Mouse (Mus musculus) layer of hippocampus, postnatal 14 days (tissue): ENCODE measurements around the gene Tacc2. TPM values are rescaled to one million over a fixed set of nuclear protein-coding genes. Genes with fewer than 3 reads are reported as not detected.
A peak's percentile ranks its signal among the peaks of the same experiment; 100 is the strongest.
"Not testable (repeated sequence)": the region's sequence is repeated elsewhere in the genome, so short reads cannot be mapped to it uniquely, and the experiment has no call there.

Source experiments
- DNase-seq, 2 experiments: peaks; one replicate each; pipeline ENCODE4 v3.0.0; 2021 to 2022; ENCODE audit warnings: low spot score in 2 of 2, mixed read lengths in 1 of 2
- total RNA-seq, 2 experiments: library from RNA; stranded (reverse); gene quantifications; 2 replicates each; pipeline ENCODE4 v1.2.3; 2021

The Tacc2 gene
- total RNA-seq, 2 experiments from 2014 or later = 86.2 to 86.5 TPM

DNA sequence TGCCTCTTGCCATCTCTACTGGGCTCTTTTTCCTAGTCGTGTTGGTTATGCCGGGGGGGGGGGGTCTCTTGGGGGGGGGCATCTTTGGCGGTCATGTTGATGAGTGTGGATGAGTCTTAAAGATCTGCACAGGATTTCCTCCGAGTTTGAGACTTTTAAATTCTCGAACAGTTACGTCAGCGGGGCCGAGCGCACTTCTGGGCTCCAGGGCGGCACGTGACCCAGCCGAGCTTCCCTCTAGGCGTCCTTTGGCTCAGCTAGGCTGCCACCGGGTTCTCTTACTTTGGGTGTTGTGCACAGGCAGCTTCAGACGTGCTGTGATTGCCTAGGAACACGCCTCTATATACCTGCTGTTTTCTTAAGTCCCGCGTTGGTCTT, 69.5 kb downstream of the Tacc2 start:
- no peak for DNase-seq

DNA sequence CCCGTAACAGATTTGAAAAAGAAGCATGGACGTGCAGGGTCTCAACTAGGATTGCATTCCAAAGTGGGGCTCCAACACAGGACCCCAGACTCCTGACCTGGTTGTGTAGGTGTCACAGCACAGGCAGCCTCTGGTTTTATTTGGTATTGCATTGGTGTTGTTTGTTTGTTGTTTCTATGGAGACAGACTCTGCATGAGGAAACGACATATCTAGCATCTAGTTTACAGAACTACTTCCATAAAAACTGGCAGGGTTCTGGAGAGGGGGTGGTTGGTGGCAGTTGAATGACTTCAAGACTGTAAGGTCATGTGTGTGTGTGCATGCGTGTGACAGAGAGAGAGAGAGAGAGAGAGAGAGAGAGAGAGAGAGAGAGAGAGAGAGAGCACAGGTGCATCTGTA, 70.8 kb downstream of the Tacc2 start:
- DNase-seq = no peak

GRCm38 (mm10) chr7:130649257-130649656, 72.0 kb downstream of the Tacc2 start:
- no peak for DNase-seq

- no peak for DNase-seq
Measured at GRCm38 (mm10) chr7:130650621-130651020, 73.4 kb downstream of the Tacc2 start.

- DNase-seq = no peak
Measured at GRCm38 (mm10) chr7:130653036-130653555, 75.9 kb downstream of the Tacc2 start.

DNA sequence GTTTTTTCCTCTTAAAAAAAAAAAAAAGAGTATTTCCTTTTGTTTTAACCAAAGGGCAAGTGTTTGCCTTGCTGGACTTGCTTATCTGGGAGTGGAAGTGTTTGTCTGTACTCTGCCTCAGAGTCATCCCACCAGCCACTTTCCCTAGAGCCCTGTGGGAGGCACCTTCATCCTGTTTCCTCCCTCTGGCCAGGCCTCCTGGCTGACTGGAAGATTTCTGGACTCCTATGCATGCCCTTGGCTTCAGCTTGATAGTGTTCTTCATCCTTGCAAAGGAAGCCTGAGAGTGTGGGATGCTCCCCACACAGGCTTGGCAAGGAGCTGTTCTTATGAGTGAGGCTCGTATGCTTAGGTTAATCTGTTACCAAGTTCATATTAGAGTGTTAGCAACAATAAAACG, 77.3 kb downstream of the Tacc2 start:
- no peak for DNase-seq

DNA sequence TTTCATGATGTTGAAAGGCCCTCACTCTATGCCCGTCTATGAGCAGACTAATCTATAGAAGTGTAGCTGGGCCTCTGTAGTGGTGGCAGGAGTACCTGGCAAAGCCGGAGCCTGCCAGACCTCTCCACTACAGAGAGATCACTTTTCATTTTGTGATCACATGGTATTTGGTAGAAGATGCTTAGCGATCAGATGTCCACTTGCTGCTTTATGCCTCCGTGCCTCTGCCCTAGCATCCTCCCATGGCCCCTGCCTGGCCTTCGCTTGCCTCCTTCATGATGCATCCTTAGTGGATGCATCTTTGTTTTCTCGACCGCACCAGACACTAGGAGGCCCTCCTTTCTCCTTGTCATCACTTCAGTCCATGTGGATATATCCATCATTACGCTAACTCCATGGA, 79.7 kb downstream of the Tacc2 start:
- no peak for DNase-seq

DNA sequence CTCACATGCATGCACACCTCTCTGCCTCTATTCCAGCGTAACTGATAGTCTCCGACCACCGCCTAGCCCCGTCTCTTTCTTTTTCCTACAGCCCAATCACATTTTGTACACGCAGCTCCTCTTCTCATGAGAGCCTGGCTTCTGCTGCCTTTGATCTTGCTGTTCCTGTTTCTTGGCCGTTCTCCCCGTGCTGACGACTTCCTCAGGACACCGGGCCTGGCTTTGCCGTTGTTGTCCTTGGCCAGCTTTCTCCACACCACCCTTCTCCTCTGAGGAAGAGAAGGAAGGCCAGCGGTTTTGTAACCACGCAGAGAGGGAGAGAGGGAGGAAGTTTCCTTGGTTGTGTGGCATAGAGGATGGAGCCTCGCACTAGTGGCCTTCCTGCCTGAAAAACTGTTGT, 80.5 kb downstream of the Tacc2 start:
- no peak for DNase-seq

DNA sequence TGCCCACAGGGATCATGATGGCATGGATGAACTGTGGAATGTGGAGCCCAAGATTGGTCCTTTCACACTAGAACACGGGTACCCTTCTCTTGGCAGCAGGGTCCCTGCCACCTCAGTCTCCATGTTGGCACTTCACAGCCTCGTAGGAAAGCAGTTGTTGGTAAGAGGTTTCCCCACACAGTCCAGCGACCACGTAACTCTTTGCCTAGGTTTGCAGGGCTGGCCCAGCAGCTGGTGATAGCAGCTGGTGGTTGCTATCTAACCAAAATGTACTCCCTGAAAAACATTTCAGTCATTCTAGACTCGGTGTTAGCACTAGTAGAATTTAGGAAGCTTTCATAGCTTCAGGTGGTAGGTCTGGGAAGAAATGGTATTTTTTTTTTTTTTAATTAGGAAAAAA, 81.9 kb downstream of the Tacc2 start:
- DNase-seq = no peak

DNA sequence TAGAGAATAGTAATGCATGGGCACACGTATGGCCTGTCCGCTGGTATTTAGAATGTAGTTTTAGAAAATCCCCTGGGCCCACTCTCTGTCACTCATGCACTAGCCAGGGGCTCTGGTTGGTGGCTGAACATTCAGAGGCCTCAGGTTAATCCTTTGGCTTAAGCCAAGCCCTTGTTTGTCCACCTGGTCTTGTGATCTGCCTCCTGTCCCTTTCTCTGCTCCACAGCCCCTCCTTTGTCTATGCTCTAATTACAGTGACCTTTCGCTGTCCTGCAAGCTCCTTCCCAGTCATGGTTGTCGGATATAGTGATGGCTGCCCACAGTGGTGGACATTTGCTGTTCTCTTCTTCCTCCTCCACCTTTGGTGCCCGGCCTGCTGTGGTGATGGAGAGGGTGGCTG, 85.0 kb downstream of the Tacc2 start:
- no peak for DNase-seq

- DNase-seq = no peak
Measured at GRCm38 (mm10) chr7:130662869-130663268, 85.6 kb downstream of the Tacc2 start.

DNA sequence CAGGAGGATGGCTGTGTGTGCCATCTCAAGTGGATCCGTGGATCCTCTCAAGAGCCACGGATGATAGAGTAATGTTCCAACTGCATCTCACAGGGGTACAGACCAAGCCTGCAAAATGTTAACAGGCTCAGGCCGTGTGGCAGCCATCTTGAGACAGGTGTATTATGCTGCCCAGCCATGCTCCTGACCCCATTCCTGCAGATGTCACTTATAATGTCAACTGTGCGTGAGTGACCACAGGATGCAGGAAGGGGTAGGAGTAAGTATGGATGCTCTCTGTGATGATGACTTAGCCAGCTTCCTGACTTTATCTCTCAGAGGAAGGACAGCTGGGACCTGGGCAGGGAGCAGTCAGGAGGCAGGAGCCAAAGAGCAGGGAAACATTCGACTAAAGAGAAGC, 86.8 kb downstream of the Tacc2 start:
- DNase-seq = no peak

DNA sequence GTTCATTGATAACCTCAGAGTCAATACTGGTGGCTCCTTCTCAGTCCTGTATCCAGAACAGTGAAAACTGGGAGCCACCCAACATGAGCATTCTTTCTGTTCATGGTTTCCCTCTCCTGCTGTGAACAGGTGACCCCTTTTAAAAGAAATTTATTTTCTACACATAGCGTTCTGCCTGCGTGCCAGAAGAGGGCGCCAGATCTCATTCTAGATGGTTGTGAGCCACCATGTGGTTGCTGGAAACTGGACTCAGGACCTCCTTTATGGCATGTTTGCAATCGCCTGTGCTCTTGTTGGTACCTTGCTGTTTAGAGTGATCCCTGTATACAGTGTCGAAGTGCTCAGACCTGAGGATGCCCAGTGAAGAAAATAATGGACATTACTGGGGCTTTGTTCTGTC, 87.4 kb downstream of the Tacc2 start:
- no peak for DNase-seq

DNA sequence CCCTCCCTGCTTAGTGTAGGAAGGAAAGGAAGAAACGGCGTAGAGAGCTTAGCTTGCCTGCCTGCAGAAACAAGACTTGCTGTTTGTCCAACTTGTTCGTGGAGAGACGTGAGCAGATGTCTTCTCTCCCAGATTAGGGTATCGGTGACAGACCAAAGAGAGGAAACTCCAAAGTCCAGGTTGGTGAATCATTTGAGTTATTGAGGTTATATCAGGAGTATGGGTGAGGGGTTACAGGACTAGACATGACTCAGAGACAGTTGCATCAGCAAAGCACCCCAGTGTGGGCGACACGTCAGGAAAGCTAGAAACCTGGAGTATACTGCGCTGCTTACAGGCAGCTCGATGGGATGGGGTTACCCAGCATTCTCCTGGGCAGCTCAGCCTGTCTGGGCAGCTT, 88.1 kb downstream of the Tacc2 start:
- DNase-seq = no peak

GRCm38 (mm10) chr7:130668013-130668412, 90.8 kb downstream of the Tacc2 start:
- DNase-seq = not testable (repeated sequence)

DNA sequence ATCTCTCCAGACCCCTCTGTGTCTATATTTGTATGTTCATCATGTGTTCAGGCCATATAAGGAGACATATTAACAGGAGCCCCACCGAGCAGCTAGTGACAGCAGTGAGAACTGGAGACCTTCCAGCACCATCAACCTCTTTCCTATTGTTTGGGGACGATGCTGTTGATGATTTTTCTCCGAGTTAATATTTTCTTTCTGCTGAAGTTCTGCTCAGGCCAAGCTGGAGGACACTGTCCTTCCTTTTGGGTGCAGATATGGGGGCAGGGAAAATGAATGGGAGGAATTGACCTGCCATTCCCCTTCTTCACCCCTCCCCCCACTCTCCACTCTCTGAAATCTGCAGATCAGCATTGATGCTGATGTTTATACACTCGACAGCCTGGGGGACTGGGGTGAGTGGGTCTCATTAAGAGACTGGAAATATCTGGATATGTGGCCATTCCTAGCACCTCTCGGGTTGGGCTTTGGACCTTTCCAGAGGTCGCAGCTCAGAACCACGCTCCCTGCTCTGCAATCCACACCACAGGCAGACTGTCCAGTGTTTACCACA, 91.6 kb downstream of the Tacc2 start:
- peak; percentile 31 to 50 for DNase-seq

DNA sequence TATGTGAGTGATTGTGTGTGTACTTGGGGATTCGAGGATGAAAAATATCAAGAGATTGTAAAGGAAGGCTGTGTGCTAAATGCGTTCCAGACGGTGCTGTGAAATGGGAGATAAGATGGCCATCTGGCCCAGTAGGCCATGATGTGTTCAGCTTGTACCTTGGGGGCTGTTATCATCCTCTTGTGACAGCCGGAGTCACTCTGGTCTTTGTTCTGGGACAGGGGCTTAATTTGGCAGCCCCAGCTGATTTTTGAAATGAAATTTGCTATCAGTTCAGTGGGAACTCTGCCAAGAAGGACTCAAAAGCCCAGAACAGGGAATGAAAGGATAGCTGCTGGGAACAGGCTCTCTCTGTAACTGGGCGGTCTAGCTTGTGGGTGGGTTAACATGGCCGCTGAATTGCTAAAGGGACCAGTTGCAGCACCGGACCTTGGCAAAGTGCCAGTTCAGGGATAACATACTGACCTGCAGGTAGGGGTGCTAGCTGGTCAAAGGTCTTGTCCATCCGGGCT, 92.2 kb downstream of the Tacc2 start:
- peak; percentile 39 to 47 for DNase-seq

GRCm38 (mm10) chr7:130670358-130670757, 93.1 kb downstream of the Tacc2 start:
- DNase-seq = no peak

DNA sequence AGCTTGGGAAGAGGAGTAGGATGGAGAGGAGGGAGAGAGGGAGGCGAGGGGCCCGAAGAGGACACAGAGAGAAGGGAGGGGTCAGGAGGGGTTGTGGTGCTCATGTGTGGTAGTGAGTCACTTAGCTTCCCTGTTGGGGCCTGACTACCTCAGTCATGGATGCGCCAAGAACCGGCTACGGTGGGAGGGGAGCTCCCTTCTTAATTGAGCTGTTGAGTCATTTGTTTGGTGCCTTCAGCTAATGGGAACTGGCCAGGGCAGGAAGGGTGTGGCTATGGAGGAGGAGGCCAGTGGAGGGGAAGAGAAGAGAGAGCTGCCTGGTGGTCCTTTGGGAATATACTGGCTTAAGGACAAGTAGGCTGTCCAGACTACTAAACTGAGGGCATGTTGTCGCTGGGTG, 94.1 kb downstream of the Tacc2 start:
- no peak for DNase-seq

DNA sequence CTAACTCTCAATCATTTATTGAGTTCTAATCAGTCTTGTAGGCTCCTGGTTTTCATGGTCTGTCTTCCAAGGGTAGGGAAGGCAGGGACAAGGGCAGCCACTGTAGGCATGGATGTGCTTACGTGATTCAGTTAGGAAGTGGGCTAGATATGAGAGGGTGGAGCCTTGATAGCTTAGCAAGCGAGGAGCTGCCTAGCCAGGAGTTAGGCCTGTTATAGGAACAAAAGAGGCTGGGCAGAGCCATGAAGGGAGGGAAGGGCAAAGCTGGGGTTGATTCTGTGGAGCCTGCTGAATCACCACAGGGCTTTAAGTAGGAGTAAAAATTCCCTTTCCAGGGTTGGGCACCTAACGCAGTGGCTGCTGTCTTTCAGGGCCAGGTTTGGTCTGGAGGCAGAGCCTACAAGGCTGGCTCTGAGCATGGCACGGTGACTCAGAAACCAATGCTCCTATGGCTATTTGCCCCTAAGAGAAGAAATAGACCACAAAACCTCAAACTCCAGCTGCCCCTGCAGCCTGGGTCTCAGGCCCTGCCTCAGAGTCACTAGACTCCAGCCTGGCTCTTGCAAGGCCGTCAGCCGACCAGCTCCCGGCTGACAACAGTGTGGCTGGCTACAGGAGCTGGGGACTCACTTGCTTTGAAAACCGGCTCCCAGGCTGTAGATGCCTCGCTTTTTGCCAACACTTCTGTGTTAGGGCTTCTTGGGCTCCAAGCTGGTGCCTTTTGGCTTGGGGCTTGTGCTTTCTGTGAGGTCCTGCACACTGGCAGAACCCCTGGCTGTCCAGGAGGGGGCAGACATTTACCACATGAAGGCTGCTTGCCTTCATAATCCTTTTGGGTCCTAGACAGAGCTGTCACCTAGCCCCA, 96.2 kb downstream of the Tacc2 start:
- DNase-seq = peak; percentile 53 to 67

- DNase-seq = no peak
Measured at GRCm38 (mm10) chr7:130674526-130674925, 97.3 kb downstream of the Tacc2 start.

DNA sequence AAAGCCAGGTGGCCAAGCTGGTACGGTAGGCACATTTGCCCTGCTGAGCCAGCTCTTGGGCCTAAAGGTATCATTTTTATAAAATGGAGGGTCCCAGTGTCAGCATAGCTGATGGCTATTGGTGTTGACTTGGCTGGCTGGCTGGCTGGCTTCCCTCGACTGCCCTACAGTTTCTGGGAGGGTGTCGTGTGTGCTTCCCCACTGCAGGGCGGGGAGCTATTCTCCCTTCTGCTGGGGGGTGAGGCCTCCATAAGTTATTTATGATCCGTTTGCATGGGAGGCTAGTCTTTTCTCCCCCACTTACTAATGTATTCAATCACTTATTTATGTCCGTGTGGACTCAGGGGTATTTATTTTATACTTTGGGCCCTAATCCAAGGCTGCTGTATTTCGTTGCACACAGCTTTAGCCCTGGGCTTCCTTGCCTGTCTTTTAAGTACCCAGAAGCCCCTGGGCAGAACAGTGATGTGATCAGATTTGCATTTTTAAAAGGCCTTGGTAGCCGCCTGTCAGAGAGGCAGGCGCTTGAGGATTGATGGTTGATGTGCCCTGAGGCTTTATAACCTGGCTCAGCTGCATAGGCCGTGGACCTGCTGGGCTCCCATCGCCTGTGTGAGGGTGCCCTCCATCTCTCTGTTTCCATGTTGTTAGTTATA, 99.8 kb downstream of the Tacc2 start:
- DNase-seq = no peak
